In genomic region chr5:66748448-66749115, GRCm38 (mm10) we compare ENCODE assay signal across 8 mouse cellular contexts. TPM values are rescaled to one million over a fixed set of nuclear protein-coding genes. Genes with fewer than 3 reads are reported as not detected.
DNase-seq lines count a peak whose midpoint lies in the region; ATAC-seq and TF ChIP-seq lines count a peak whose summit lies in the region.

No protein-coding gene starts in this region.

- H3K9ac ChIP-seq in lung, embryonic 14.5 days, result no peak overlapping the region
- H3K9ac ChIP-seq in heart, embryonic 13.5 days, result no peak overlapping the region
- H3K9ac ChIP-seq in neural tube, embryonic 15.5 days (replicated peaks), result no peak overlapping the region; the same call in 1 of the 2 replicates

- no peaks in the 10 kb centered on the region for H3K36me3 ChIP-seq in lung, embryonic 14.5 days (ENCODE audit: insufficient read depth)
- no peaks in the 10 kb centered on the region for H3K36me3 ChIP-seq in heart, embryonic 13.5 days
- no peaks in the 10 kb centered on the region for H3K36me3 ChIP-seq in neural tube, embryonic 15.5 days

- 0 out of 2 replicates have a peak overlapping the region, but pooled peaks have one; percentile 66 for H3K4me3 ChIP-seq in lung, embryonic 14.5 days (ENCODE audit: low read depth, low read length)
- peak overlapping the region; percentile 76; the same call in 1 of the 2 replicates for H3K4me3 ChIP-seq in heart, embryonic 13.5 days
- peak overlapping the region; percentile 74 for H3K4me3 ChIP-seq in neural tube, embryonic 15.5 days (replicated peaks)

- peak overlapping the region; percentile 92 for H3K4me2 ChIP-seq in lung, embryonic 14.5 days
- H3K4me2 ChIP-seq in heart, embryonic 13.5 days, result peak overlapping the region; percentile 91
- H3K4me2 ChIP-seq in neural tube, embryonic 15.5 days, result peak overlapping the region; percentile 71

- DNase-seq in lung, embryonic 14.5 days, result peak; percentile 39
- no peak for DNase-seq in lung, adult 18-20 months
- DNase-seq in kidney, postnatal 10 days, result peak; percentile 42
- DNase-seq in spleen, postnatal 14 days (ENCODE audit: low spot score in 2 of 2), result no peak
- DNase-seq in cerebellum, adult 18-20 months, result no peak
- DNase-seq in gastrocnemius, adult 8-10 months (ENCODE audit: low spot score in 2 of 2), result no peak

- 33% methylated on average over 5 of the region's 5 CpGs for WGBS in lung, embryonic 14.5 days
- WGBS in heart, embryonic 13.5 days, result 43% methylated on average over 5 of the region's 5 CpGs
- 19% methylated on average over 5 of the region's 5 CpGs for WGBS in neural tube, embryonic 15.5 days

- H3K27ac ChIP-seq in lung, embryonic 14.5 days (ENCODE audit: low read depth), result peak overlapping the region; percentile 78
- peak overlapping the region; percentile 70 for H3K27ac ChIP-seq in heart, embryonic 13.5 days (replicated peaks)
- H3K27ac ChIP-seq in neural tube, embryonic 15.5 days (replicated peaks), result peak overlapping the region; percentile 71

- H3K9me3 ChIP-seq in lung, embryonic 14.5 days (ENCODE audit: low read depth, low read length), result no peaks in the 10 kb centered on the region
- no peaks in the 10 kb centered on the region for H3K9me3 ChIP-seq in heart, embryonic 13.5 days
- H3K9me3 ChIP-seq in neural tube, embryonic 15.5 days (replicated peaks), result no peaks in the 10 kb centered on the region

- H3K4me1 ChIP-seq in lung, embryonic 14.5 days (ENCODE audit: insufficient read depth), result peaks cover 7% of the 10 kb centered on the region; the same call in 1 of the 2 replicates
- peaks cover 39% of the 10 kb centered on the region for H3K4me1 ChIP-seq in heart, embryonic 13.5 days
- peaks cover 45% of the 10 kb centered on the region for H3K4me1 ChIP-seq in neural tube, embryonic 15.5 days

- no peak for ATAC-seq in lung, embryonic 14.5 days (ENCODE audit: insufficient read depth)
- ATAC-seq in heart, embryonic 13.5 days (ENCODE audit: extremely low read depth, insufficient number of reproducible peaks, low FRiP score, low TSS enrichment), result no peak
- no peak for ATAC-seq in neural tube, embryonic 15.5 days (ENCODE audit: low FRiP score)

- TF ChIP-seq CTCF in lung, embryonic 14.5 days (IDR thresholded peaks at IDR 0.05; ENCODE audit: low read depth), result no peak

- peaks cover 18% of the 10 kb centered on the region for H3K27me3 ChIP-seq in lung, embryonic 14.5 days (ENCODE audit: insufficient read depth, low read length)
- peaks cover 86% of the 10 kb centered on the region for H3K27me3 ChIP-seq in heart, embryonic 13.5 days (replicated peaks)
- H3K27me3 ChIP-seq in neural tube, embryonic 15.5 days (replicated peaks), result no peaks in the 10 kb centered on the region

RNA-seq across cellular contexts. Expression of gene Limch1, which starts 3.0 kb away (rescaled TPM):
- 67.8 and 70.5 TPM in 2 replicates for polyA plus RNA-seq in lung, embryonic 14.5 days (2014; fragmentation: Nextera tagmentation; extraction: Ambion mirVana)
- 24.6 and 25.1 TPM in 2 replicates for polyA plus RNA-seq in heart, embryonic 13.5 days (2015; fragmentation: Nextera tagmentation; extraction: Ambion mirVana)
- 62.0 and 63.7 TPM in 2 replicates for polyA plus RNA-seq in neural tube, embryonic 15.5 days (2015; fragmentation: Nextera tagmentation; extraction: Ambion mirVana)
- 100 to 1,000 TPM; 110 to 128 (median 121) TPM for total RNA-seq in gastrocnemius, adult 8-10 months (2022)

Comparison
In these comparisons a context has a peak if more than half of its experiments do, and no peak if none do; other contexts are left out.
1. DNase-seq: peak in lung, embryonic 14.5 days (single experiment) and kidney, postnatal 10 days (single experiment); none in lung, adult 18-20 months (0 of 2), spleen, postnatal 14 days (0 of 2), cerebellum, adult 18-20 months (0 of 2) and gastrocnemius, adult 8-10 months (0 of 2).
2. Peak in every context shown above with its lines, with median percentiles within 50 percentile points of each other: H3K27ac ChIP-seq, H3K4me2 ChIP-seq and H3K4me3 ChIP-seq.